Mouse (Mus musculus): ENCODE measurements around the gene Tprkb. TPM values are rescaled to one million over a fixed set of nuclear protein-coding genes. Genes with fewer than 3 reads are reported as not detected.
"Not testable (repeated sequence)": the region's sequence is repeated elsewhere in the genome, so short reads cannot be mapped to it uniquely, and the experiment has no call there.

Tprkb gene
- 31.8 and 34.8 TPM in 2 replicates for polyA plus RNA-seq (2015; fragmentation: Nextera tagmentation; extraction: Ambion mirVana)

GRCm38 (mm10) chr6:85911587-85911986, at the start of gene Tprkb:
Tprkb (plus strand) TSS chr6:85911865.
- Histone ChIP-seq H3K27ac (no peak within 1 kb of the TSS), H3K9ac (no peak within 1 kb of the TSS), H3K9me3 (no peaks in the 10 kb centered on the region), H3K4me1 (peaks cover 6% of the 10 kb centered on the region; the same call in 1 of the 2 replicates), H3K4me2 (no peak within 1 kb of the TSS), H3K36me3 (no peaks in the 10 kb centered on the region), H3K4me3 (no peak within 1 kb of the TSS), H3K27me3 (no peaks in the 10 kb centered on the region)
- no peak for ATAC-seq (ENCODE audit: insufficient number of reproducible peaks, low FRiP score, low TSS enrichment, low read depth)
- 76% methylated on average over 3 of the region's 3 CpGs for WGBS

- WGBS = 71% methylated on average over 3 of the region's 3 CpGs
- ATAC-seq (ENCODE audit: insufficient number of reproducible peaks, low FRiP score, low TSS enrichment, low read depth) = no peak
- Histone ChIP-seq H3K4me1 (no peaks in the 10 kb centered on the region), H3K4me3 (no peak overlapping the region), H3K36me3 (no peaks in the 10 kb centered on the region), H3K27me3 (no peaks in the 10 kb centered on the region), H3K9ac (no peak overlapping the region), H3K9me3 (no peaks in the 10 kb centered on the region), H3K4me2 (no peak overlapping the region), H3K27ac (no peak overlapping the region)
These were observed 49.1 kb upstream of the Tprkb start for GRCm38 (mm10) chr6:85862565-85862964.

- no peak for ATAC-seq (ENCODE audit: insufficient number of reproducible peaks, low FRiP score, low TSS enrichment, low read depth)
- WGBS = 81% methylated on average over 2 of the region's 2 CpGs
- H3K9me3 ChIP-seq = no peaks in the 10 kb centered on the region
- no peak overlapping the region for H3K4me2 ChIP-seq
- H3K4me3 ChIP-seq = no peak overlapping the region
- H3K27ac ChIP-seq = no peak overlapping the region
- H3K4me1 ChIP-seq = no peaks in the 10 kb centered on the region
- H3K9ac ChIP-seq = no peak overlapping the region
- H3K36me3 ChIP-seq = no peaks in the 10 kb centered on the region
- H3K27me3 ChIP-seq = no peaks in the 10 kb centered on the region
These were observed 48.5 kb upstream of the Tprkb start for GRCm38 (mm10) chr6:85863136-85863535.

- Histone ChIP-seq H3K4me1 (no peaks in the 10 kb centered on the region), H3K9ac (no peak overlapping the region), H3K36me3 (no peaks in the 10 kb centered on the region), H3K4me2 (no peak overlapping the region), H3K4me3 (no peak overlapping the region), H3K27me3 (no peaks in the 10 kb centered on the region), H3K27ac (no peak overlapping the region), H3K9me3 (no peaks in the 10 kb centered on the region)
- ATAC-seq (ENCODE audit: insufficient number of reproducible peaks, low FRiP score, low TSS enrichment, low read depth) = no peak
- 80% methylated on average over 2 of the region's 2 CpGs for WGBS
These were observed 47.8 kb upstream of the Tprkb start for GRCm38 (mm10) chr6:85863840-85864239.

- ATAC-seq (ENCODE audit: insufficient number of reproducible peaks, low FRiP score, low TSS enrichment, low read depth); H3K36me3 ChIP-seq; H3K9me3 ChIP-seq; H3K4me1 ChIP-seq; H3K9ac ChIP-seq; H3K4me2 ChIP-seq; H3K4me3 ChIP-seq; H3K27me3 ChIP-seq; H3K27ac ChIP-seq: not testable (repeated sequence)
- WGBS = 55% methylated on average over 5 of the region's 7 CpGs
These were observed 46.6 kb upstream of the Tprkb start for GRCm38 (mm10) chr6:85864900-85865639.

GRCm38 (mm10) chr6:85866166-85866565, 45.5 kb upstream of the Tprkb start:
- 92% methylated on average over 3 of the region's 3 CpGs for WGBS
- not testable (repeated sequence) for H3K27ac ChIP-seq; H3K4me1 ChIP-seq; H3K4me3 ChIP-seq; H3K36me3 ChIP-seq; H3K9ac ChIP-seq; H3K4me2 ChIP-seq; ATAC-seq (ENCODE audit: insufficient number of reproducible peaks, low FRiP score, low TSS enrichment, low read depth); H3K9me3 ChIP-seq; H3K27me3 ChIP-seq

GRCm38 (mm10) chr6:85866995-85867394, 44.7 kb upstream of the Tprkb start:
- not testable (repeated sequence) for ATAC-seq (ENCODE audit: insufficient number of reproducible peaks, low FRiP score, low TSS enrichment, low read depth)
- WGBS = 83% methylated on average over 1 of the region's 1 CpGs

GRCm38 (mm10) chr6:85867726-85868690, 43.7 kb upstream of the Tprkb start:
- no peak for ATAC-seq (ENCODE audit: insufficient number of reproducible peaks, low FRiP score, low TSS enrichment, low read depth)
- Histone ChIP-seq H3K4me1 (no peaks in the 10 kb centered on the region), H3K27ac (no peak overlapping the region), H3K9ac (no peak overlapping the region), H3K4me3 (no peak overlapping the region), H3K27me3 (no peaks in the 10 kb centered on the region), H3K36me3 (no peaks in the 10 kb centered on the region), H3K9me3 (no peaks in the 10 kb centered on the region), H3K4me2 (no peak overlapping the region)
- WGBS = 75% methylated on average over 8 of the region's 8 CpGs

More at GRCm38 (mm10) chr6:85866995-85867394, 44.7 kb upstream of the Tprkb start:
- H3K4me3 ChIP-seq, H3K27me3 ChIP-seq, H3K4me2 ChIP-seq, H3K36me3 ChIP-seq, H3K9ac ChIP-seq, H3K27ac ChIP-seq, H3K4me1 ChIP-seq, H3K9me3 ChIP-seq: not testable (repeated sequence)

- ATAC-seq (ENCODE audit: insufficient number of reproducible peaks, low FRiP score, low TSS enrichment, low read depth); H3K36me3 ChIP-seq; H3K9ac ChIP-seq; H3K4me3 ChIP-seq; H3K27ac ChIP-seq; H3K4me2 ChIP-seq; H3K4me1 ChIP-seq; H3K27me3 ChIP-seq; H3K9me3 ChIP-seq: not testable (repeated sequence)
- WGBS = 76% methylated on average over 5 of the region's 5 CpGs
These were observed 42.7 kb upstream of the Tprkb start, which contains the start of gene Nat8f2 for GRCm38 (mm10) chr6:85869006-85869405. Nat8f2 (minus strand) TSS chr6:85869158.

- H3K4me1 ChIP-seq; H3K36me3 ChIP-seq; H3K4me2 ChIP-seq; H3K27ac ChIP-seq; H3K27me3 ChIP-seq; ATAC-seq (ENCODE audit: insufficient number of reproducible peaks, low FRiP score, low TSS enrichment, low read depth); H3K4me3 ChIP-seq; H3K9ac ChIP-seq: not testable (repeated sequence)
- WGBS = 91% methylated on average over 9 of the region's 9 CpGs
- peaks cover 18% of the 10 kb centered on the region for H3K9me3 ChIP-seq
These were observed 28.4 kb upstream of the Tprkb start for GRCm38 (mm10) chr6:85883246-85883645.

GRCm38 (mm10) chr6:85884311-85884710, 27.4 kb upstream of the Tprkb start:
- Histone ChIP-seq H3K9ac (no peak overlapping the region), H3K36me3 (no peaks in the 10 kb centered on the region), H3K27ac (no peak overlapping the region), H3K4me2 (no peak overlapping the region), H3K4me1 (no peaks in the 10 kb centered on the region), H3K27me3 (no peaks in the 10 kb centered on the region), H3K4me3 (no peak overlapping the region), H3K9me3 (peaks cover 18% of the 10 kb centered on the region)
- ATAC-seq (ENCODE audit: insufficient number of reproducible peaks, low FRiP score, low TSS enrichment, low read depth) = no peak
- WGBS = 91% methylated on average over 1 of the region's 1 CpGs

GRCm38 (mm10) chr6:85888961-85889360, 22.7 kb upstream of the Tprkb start:
- H3K27me3 ChIP-seq = no peaks in the 10 kb centered on the region
- H3K4me3 ChIP-seq = no peak overlapping the region
- no peak overlapping the region for H3K9ac ChIP-seq
- H3K36me3 ChIP-seq = no peaks in the 10 kb centered on the region
- 87% methylated on average over 2 of the region's 2 CpGs for WGBS
- ATAC-seq (ENCODE audit: insufficient number of reproducible peaks, low FRiP score, low TSS enrichment, low read depth) = no peak
- peaks cover 8% of the 10 kb centered on the region for H3K9me3 ChIP-seq
- H3K27ac ChIP-seq = no peak overlapping the region
- H3K4me1 ChIP-seq = no peaks in the 10 kb centered on the region
- H3K4me2 ChIP-seq = no peak overlapping the region
